Mouse (Mus musculus): ENCODE results near the gene Gm12184. TPM values are rescaled to one million over a fixed set of nuclear protein-coding genes. Genes with fewer than 3 reads are reported as not detected.
A peak's percentile ranks its signal among the peaks of the same experiment; 100 is the strongest.
"Not testable (repeated sequence)": the region's sequence is repeated elsewhere in the genome, so short reads cannot be mapped to it uniquely, and the experiment has no call there.

Gm12184 gene
- polyA plus RNA-seq (2017; shearing (Covaris generic)): 1 to 10 TPM; 1.3 to 2.8 (median 2.5) TPM

DNA sequence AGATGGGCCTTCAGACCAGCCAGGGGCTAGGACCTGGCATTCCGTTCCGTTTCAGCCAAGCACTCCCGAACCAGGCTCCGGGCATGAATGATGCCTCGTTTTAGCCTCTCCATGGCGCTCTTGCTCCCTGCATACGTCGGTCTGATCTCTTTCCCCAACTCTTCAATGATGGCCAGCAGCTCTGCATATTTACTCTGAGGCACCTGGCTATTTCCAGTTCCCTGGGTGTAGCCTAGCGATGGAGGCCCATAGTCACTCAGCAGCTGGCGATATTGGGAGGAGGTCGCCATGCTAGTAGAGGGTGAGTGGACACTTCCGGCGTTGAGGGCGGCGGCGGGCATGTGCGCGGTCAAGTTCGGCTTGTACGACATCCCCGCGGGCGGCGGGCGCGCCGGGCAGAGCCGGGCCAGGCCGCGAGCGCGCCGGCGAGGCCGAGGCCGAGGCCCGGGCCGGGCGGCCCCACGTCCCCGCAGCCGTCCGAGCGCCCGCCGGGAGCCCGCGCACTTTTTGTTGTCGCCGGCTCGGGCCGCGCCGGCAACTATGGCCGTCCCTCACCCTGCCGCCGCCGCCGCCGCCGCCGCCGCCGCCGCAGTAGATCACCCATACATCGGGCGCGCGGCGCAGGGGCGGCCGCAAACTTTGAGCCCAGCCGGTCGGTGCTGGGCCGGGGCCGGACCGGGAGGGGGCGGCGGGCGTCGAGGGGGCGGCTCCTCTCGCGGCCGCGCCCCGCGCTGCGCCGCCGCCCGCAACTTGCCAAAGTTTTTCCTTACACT, at the start of gene Gm12184, which contains the start of gene Trim7:
Gene Gm12184 (minus strand): TSS at position 677 of the 773 bp plus-strand sequence.
Gene Trim7 (plus strand): TSS at position 162 of the 773 bp plus-strand sequence.
- ATAC-seq: peak; percentile 33

GRCm38 (mm10) chr11:48875343-48875837, 48.9 kb upstream of the Gm12184 start:
- ATAC-seq: not testable (repeated sequence)

DNA sequence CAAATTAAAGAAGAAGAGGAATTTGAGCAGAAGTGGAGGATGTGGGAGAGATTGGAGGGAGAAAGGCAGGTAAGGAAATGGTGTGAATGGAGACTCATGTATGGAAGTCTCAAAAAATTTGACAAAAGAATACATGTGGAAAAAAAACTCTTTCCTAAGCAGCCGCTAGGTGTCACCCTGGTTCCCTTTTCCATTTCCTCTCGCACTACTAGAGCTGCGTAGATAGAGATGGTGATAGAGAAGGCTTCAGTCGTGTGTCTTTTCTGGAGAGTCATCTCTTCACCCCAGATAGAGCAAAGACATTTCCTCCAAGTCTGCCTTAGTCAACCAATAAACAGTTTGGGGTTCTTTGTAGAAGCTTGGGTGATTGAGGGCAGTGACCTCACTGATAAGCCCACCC, 48.0 kb upstream of the Gm12184 start:
- ATAC-seq: peak; percentile 63

DNA sequence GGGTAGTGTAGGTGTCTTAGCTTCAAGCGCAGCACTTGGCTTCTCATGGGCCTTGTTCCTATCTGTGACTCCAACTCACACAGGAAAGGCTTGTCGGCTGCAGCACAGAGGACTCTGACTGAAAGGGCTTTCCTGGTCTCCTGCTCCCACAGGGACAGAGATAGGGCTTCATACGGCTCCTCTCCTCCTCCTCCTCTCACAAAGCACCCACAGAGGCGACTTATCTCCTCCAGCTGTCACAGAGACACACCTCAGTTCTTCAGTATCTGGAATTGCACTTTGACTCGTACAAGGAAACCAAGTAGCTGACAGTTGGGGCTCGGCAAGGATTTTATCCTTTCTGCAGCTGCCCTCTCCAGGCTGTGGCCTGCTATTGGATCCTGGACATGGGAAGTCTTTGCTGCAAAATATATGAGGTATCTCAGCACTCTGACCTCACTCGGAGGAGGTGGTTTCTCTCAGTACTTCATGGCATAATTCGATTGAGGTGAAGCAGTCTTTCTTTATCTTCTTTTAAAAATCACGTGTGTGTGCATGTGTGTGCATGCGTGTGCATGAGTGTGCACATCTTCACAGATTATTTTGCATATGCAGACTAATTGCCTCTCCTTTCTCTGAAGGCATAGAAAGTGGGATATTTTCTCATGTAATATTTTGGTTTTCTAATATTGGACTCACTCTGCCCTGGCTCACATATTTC, 47.3 kb upstream of the Gm12184 start:
- ATAC-seq: no peak

DNA sequence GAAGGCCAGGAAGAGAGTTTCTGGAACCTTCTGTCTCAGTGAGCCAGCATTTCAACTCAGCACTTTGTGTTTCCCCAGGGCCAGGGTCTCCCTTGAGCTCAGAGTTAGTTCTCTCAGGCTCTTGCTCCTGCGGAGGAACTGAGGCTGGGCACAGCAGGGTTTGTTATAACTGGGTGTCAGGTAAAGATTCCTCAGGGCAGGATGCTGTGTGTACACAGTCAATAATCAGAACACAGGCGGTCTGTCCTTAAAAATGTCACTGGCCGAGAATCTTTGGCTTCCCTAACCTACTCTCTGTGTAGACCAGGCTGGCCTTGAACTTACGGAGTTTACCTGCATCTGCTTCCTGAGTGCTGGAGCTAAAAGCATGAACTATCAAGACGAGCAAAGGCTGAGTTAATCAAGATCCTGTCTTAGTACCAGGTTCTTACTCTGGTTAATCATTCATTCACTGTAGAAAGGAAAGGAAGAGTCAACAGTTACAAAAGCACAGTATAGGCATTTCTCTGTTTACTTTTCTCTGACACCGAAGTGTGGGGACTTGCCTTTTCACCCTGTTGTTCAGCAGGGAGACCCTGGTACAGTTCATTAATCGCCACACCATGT, 46.3 kb upstream of the Gm12184 start:
- no peak for ATAC-seq

DNA sequence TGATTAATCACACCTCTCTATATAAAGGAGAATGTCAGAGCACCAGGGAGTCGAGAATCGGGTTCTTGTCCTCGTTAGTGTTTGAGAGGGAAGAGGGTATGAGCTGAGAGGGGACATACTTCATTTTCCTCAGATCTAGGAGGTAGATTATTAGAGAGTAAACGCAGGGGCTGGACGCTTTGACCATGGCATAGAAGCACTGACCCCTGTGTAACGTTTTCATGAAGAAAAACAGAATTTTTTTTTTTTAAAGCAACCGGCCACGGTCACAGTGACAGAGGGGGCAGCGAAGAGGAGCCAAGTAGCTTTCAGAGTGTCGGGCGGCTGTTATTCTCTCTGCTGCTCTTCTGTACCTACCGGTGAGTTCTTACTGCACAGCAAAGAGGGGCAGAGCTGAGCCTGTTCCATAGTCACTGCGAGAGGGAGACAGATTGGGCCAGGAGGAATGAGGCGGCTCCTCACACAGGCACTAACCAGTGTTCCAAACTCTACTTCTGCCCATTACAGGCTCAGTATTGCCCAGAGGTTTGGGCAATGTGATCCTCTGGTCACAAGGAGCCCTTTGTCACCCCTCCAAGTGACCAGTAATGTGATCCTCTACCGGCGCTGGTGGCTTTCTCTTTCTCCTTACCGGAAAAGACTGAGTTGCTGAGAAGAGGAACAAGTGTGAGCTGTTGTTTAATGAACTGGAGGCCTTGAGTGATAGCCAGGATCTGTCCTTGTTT, 45.5 kb upstream of the Gm12184 start:
- ATAC-seq: no peak

- peak; percentile 75 for ATAC-seq
Observed at GRCm38 (mm10) chr11:48871201-48871772, 44.8 kb upstream of the Gm12184 start, which contains the start of gene Irgm1. TSS of gene Irgm1 (minus strand) at chr11:48871683.

DNA sequence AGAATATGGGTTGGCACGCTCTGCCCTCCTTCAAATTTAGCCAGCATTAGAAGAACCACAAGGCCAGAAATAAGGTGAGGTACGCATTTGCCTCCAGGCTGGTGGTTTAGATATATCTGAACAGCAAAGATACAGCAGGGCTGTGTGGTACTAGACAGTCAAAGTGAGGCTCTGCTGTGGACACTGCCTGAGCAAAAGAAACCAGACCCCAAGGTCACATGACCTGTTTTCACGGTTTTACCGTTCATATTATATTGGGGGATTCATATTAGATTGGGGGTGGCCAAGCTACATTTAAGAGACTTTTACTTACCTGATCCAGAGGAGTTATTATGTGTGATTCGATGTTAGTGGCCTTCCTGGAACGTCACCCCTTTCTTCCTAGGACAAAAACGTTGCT, 44.3 kb upstream of the Gm12184 start:
- no peak for ATAC-seq

DNA sequence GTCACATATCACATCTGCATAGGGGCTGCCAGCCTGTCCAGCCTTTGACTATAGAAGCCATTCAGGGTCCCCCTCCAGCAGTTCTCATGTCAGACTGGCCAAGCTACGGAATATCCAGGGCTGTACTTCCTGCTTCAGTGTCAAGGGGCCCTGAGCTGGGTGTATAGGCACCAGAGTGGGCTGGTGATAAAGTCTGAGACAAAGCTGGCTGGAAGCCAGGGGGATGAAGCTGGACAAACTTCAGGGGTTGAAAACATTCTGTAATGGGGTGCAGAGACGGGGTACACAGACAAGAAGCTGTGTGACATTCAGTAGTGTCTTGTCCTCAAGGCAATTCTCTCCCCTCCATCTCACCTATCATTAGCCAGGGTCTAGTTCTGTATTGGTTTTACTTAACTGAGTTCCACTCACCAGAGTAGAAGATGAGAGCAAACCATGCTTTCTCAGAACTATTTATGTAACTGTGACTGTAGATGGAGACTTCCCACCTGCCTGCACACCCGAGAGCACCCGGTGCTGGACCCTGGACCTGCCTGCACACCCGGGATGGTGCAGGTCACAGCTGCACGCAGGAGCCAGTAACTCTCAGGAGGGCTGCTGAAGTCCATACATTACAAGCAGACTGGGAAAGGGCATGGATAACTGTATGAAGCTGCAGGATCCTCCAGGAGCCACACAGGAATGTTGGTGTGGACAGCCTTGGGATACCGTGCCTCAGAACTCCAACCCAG, 43.1 kb upstream of the Gm12184 start:
- ATAC-seq: no peak

DNA sequence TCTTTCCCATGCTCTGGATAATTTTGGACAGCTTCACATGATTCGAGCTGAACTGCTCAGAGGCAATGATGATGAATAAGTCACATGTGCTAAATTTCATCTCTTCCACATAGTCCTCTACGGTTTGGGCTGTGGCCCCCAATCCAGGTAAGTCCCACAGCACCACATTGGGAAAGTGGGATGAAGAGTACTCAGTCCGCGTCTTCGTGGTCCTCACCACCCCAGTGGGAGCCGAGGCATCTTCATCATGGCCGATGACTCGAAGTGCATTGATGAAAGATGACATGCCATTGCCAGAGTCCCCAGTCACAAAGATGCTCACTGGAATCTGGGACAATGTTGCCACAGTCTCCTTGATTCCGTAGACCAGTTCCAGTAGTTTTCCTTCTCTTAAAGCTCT, 40.0 kb upstream of the Gm12184 start:
- no peak for ATAC-seq

DNA sequence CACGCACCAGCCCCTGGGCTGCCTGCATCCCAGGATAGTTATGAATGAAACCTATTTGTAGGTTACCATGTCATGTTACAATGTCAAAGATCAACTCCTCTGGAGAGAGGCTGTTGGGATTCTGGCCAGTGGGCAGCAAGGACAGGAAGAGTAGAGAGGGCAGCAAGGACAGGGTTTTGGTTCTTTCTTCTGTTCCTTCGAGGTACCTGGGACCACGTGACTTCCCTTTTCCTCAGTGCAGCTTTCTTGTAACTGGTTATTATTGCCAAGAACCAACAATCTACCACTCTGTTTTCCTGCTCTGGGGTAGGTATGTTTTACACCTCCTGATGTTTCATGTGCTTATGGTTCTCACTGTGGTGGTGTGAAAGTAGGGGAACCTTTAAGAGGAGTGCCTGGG, 37.4 kb upstream of the Gm12184 start:
- no peak for ATAC-seq

DNA sequence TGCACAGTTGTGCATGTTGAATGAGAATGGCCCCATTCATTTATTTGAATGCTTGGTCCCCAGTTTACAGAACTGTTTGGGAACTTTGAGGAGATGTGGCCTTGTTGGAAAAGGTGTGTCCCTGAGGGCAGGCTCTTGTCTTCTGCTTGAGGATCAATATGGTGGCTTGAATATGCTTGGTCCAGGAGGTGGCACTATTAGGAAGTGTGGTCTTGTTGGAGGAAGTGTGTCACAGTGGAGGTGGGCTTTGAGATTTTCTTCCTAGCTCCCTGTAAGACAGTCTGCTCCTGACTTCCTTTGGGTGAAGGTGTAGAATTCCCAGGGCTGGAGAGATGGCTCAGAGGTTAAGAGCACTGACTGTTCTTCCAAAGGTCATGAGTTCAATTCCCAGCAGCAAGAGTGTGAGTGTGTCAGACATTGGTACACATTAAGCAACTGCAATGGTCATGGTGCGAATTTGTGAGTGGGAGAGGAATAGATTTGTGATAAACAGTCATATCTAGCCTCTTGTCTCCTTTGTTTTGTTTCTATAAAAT, 36.4 kb upstream of the Gm12184 start:
- ATAC-seq: no peak

GRCm38 (mm10) chr11:48859014-48859413, 32.6 kb upstream of the Gm12184 start:
- ATAC-seq: no peak

DNA sequence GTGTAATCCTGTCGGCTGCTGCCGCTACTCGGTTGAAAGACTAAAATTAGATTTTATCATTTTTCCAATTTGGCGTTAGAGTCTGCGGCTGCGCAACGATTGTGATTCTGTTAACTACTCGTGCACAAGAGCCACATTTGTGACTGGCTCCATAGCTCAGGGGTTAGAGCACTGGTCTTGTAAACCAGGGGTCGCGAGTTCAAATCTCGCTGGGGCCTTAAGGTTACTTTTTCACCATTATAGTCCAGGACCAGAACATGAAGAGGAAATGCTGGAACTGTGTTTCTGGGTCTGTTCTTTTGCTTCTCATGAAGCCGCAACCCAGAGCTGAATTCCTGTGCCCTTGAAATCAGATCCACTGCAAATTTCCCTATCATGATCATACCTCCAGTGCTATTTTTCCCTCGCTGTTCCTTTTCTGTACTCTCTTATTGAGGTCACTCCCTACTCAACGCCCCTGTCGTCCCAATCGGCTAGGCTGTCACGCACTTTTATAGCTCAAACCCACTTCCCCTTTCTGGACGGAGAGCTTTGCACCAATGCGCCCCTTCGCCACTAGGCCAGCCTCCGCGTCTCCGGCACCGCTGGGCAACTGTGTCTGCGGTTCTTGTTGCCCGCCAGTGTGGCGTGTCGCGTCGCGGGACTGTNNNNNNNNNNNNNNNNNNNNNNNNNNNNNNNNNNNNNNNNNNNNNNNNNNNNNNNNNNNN, 27.2 kb upstream of the Gm12184 start:
- ATAC-seq: peak; percentile 47

DNA sequence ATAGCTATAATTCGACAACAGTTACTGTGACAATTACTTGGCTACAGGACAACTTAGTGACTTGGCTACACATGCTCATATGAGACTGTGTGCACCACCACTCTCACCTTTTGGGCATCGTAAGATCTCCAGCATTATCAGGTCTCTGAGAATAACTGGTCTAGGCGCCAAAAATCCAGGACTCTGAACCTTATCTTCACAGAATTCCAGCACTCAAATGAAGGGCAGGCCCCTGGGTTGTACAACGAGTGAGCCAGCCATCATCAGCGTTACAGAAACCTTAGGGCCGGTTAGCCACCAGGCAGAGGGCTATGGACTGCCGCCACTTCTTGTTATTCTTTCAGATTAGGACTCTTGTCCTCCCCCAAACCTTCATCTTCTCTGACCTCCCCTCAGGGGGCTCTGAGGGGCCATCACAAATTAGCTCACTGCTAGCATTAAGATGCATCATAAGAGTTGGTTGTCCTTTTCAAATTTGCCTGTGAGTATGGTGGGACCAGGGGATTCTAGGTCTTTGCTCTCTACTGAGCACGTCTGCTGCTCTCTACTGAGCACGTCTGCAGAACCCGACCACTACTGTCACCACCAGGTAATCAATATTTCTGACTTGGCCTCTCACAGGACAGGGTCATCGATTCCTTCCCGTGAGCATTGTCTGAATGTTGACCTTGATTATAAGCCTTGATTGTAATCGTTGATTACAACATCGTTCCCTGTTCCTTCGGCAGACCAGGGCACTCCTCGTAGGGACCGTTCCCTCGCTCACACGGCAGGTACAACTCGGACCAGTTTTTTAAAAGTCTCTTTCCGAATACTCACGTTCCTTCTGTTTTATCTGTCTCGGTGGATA, 26.4 kb upstream of the Gm12184 start:
- no peak for ATAC-seq

- ATAC-seq: no peak
Observed at GRCm38 (mm10) chr11:48852190-48852589, 25.7 kb upstream of the Gm12184 start.

GRCm38 (mm10) chr11:48851270-48851995, 25.0 kb upstream of the Gm12184 start:
- ATAC-seq: no peak

DNA sequence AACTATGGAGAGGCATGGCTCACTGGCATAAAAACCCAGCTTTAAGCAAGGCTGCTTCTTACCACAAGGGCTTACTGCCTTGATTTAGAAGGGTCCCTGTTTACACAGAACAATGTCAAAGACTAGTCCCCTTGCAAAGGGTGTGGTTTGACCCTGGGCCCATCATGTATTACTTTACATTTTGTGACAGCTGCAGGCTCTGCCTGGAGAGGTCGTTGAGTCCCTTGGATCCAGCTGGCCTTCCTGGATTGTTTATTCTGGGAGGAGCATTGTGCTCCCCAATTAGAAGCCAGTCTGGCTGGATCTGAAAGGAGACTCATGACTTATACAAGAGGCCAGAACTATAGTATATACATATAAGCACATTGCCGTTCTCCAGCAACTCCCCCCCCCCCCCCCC, 23.8 kb upstream of the Gm12184 start:
- ATAC-seq: no peak

DNA sequence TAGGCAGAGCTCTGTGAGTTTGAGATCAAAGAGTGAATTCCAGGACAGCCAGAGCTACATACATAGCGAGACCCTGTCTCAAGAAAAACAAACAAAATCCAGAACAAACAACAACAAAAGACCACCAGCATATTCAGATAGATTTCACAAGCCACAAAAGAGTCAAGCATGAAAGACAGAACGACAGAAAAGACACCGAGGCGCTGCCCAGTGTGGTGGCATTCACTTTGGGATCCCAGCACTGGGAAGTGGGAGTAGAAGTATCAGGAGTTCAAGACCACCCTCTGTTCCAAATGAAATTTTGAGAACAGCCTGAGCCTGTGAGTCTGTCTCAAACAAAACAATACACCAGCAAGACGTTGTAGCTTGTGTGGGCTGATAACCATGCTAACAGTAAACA, 20.4 kb upstream of the Gm12184 start:
- ATAC-seq: no peak

All from inflammation-experienced regulatory T-cells, adult 6 months (primary cell).